Mouse (Mus musculus) myocyte (in vitro differentiated cells): ENCODE measurements around the gene Ppil6.

Source experiments
- E2F4 ChIP-seq: IDR thresholded peaks from one replicate; pipeline ENCODE4 v1.6.1; 2011; ENCODE audit warnings: mild to moderate bottlenecking, control low read depth, moderate library complexity; ENCODE audit not compliant: insufficient read depth
- MAX ChIP-seq: IDR thresholded peaks from one replicate; pipeline ENCODE4 v1.6.1; 2011; ENCODE audit warnings: low read depth, mild to moderate bottlenecking, control low read depth
- MYOD1 ChIP-seq, 3 experiments: IDR thresholded peaks; one replicate each; pipeline ENCODE4 v1.6.1; 2011; ENCODE audit warnings: control low read depth in 2 of 3, low read depth in 2 of 3, mild to moderate bottlenecking in 2 of 3, moderate library complexity in 1 of 3; ENCODE audit not compliant: insufficient read length in 2 of 3, control insufficient read depth in 1 of 3
- POLR2A ChIP-seq: IDR thresholded peaks from one replicate; pipeline ENCODE4 v1.6.1; 2011; ENCODE audit warnings: low read depth, mild to moderate bottlenecking, control low read depth, moderate library complexity; ENCODE audit not compliant: insufficient read length
- POLR2AphosphoS2 ChIP-seq: IDR thresholded peaks from one replicate; pipeline ENCODE4 v1.6.1; 2011; ENCODE audit warnings: low read depth, control low read depth; ENCODE audit not compliant: insufficient read length
- TCF12 ChIP-seq: IDR thresholded peaks from one replicate; pipeline ENCODE4 v1.6.1; 2011; ENCODE audit warnings: mild to moderate bottlenecking, control low read depth; ENCODE audit not compliant: poor library complexity, insufficient read depth, severe bottlenecking
- TCF3 ChIP-seq: IDR thresholded peaks from one replicate; pipeline ENCODE4 v1.6.1; 2011; ENCODE audit warnings: low read depth, control low read depth; ENCODE audit not compliant: insufficient read length
- USF1 ChIP-seq: IDR thresholded peaks from one replicate; pipeline ENCODE4 v1.6.1; 2011; ENCODE audit warnings: low read depth, mild to moderate bottlenecking, control low read depth, moderate library complexity

DNA sequence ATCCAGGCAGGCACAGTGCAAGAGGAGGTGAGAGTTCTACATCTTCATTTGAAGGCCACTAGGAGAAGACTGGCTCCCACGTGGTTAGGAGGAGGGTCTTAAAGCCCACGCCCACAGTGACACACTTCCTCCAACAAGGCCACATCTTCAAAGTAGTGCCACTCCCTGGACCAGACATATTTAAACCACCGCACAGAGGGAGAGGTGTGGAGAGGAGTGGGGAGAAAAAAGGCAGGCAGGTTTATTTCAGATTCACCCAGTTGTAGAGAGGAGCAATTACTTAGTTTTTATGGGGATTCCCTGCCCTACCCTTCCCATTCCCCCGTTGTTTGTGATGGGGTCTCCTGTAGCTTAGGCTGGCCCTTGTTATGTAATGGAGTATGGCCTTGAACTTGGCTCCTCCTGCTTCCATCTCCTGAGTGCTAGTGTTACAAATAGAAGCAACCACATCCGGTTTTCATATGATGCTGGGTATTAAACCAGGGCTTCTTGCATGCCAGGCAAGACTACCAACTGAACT, 17.2 kb upstream of the Ppil6 start:
- TF ChIP-seq POLR2AphosphoS2 (no peak), POLR2A (no peak), TCF12 (no peak), MAX (no peak), E2F4 (no peak), MYOD1 (IDR thresholded peaks at IDR 0.05; ENCODE audit: control insufficient read depth in 1 of 3, insufficient read length in 2 of 3, low read depth in 2 of 3) (no peak), USF1 (no peak), TCF3 (no peak)
